Mouse (Mus musculus): Measurements from ENCODE around the gene A4galt. TPM values are rescaled to one million over a fixed set of nuclear protein-coding genes. Genes with fewer than 3 reads are reported as not detected.

The A4galt gene
- total RNA-seq, 1 experiment from 2014 or later, result not detected

GRCm38 (mm10) chr15:83227559-83227958 lies 24.0 kb downstream of the A4galt start:
- ATAC-seq (replicated peaks; ENCODE audit: low read depth, poor library complexity, severe bottlenecking), result no peak

DNA sequence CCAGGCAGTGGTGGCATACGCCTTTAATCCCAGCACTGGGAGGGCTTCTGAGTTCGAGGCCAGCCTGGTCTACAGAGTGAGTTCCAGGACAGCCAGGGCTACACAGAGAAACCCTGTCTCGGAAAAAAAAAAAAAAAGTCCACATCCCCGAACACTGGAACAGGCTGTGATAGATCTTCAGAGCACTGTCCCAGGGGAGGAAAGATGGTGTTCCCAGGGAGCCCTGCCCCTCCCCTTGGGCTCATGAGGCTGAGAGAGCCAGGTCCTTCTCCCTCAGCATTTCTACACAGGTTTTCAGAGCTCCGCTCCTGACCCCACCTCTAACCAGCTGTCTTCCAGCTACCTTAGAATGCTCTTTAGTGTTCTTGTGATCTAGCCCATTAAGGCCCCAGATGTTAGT lies 24.7 kb downstream of the A4galt start:
- ATAC-seq (replicated peaks; ENCODE audit: low read depth, poor library complexity, severe bottlenecking), result no peak

DNA sequence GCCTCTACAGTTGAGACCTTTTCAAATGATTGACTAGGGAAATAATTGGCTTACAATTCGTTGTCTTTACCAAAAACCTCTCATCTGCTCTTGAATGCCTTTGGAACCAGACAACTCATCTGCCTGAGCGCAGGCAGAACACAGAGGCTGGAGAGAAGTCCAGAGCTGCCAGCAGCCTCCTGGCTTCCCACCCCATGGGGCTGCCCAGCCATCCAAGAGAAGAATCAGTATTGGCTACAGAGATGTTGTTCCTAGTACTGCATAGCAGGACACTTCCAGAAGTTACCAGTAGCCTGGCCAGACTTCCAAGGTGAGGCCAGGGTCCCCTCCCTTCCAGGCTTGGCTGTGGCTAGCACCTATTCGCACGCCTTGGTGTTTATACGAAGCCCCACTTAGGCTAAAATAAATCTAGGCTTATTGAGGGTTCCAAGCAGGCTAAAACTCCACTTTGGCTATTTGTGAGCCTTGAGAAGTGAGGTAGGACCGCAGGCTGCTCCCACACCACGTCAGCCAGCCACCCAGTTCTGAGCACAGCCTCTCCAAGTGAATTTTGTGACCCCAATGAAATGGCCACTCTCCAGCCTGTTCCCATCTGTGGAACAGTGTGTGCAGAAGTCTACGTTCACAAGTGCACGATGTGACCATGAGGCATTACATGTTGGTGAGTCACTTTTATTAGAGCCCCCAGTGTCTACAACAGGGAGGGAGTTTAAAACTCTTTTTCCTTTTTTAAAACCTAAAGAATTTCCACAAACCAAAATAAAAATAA lies 25.3 kb downstream of the A4galt start:
- ATAC-seq (replicated peaks; ENCODE audit: low read depth, poor library complexity, severe bottlenecking), result no peak

- ATAC-seq (replicated peaks; ENCODE audit: low read depth, poor library complexity, severe bottlenecking), result peak; percentile 19; the same call in 1 of the 2 replicates
Observed at GRCm38 (mm10) chr15:83224136-83224766, 27.3 kb downstream of the A4galt start.

- peak; percentile 43; the same call in 1 of the 2 replicates for ATAC-seq (replicated peaks; ENCODE audit: low read depth, poor library complexity, severe bottlenecking)
Observed at GRCm38 (mm10) chr15:83223208-83223962, 28.2 kb downstream of the A4galt start.

DNA sequence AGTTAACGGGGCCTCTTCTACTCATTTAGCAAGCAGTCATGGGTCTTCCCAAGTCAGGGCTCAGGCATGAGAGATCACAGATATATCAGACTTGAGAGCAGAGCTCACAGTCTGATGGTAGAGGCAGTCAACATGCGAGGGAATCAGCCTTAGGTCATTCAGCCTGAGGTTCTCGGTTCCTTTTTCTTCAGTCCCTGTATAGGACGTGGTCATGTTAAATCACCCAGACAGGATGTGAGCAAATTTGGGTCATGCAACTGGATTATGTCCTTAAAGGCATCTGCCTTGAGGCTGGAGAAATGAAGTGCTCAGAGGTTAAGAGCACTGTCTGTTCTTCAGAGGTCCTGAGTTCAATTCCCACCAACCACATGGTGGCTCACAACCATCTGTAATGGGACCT lies 29.9 kb downstream of the A4galt start:
- ATAC-seq (replicated peaks; ENCODE audit: low read depth, poor library complexity, severe bottlenecking), result peak; percentile 72

DNA sequence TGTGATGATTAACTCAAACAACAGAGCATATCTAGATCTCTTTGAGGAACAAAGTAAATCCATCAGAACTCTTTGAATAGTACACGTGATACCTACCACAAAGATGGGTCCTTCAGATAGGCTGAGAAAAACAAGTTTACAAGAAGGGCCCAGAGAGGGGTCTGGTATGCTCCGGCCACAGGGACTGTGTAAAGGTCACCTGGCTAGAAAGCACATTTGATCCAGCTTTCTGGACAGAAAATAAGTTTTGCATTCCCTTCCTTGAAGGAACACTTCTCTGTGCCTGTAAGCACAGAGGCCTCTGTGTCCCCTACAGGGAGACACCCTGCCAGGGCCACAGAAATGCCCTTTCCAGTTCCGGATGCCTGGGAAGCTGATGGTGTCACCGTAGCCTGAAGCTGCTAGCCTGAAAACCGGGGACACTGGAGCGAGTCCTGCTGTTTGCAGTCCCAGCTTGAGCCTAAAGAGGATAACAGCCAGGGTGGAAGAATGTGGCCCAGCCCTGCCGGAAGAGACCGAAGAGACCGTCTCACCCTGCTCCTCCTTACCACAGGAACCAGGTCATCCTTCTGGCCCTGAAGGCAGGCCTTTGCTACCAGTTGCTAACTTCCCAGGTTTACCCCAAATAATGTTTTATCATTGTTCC lies 31.1 kb downstream of the A4galt start:
- ATAC-seq (replicated peaks; ENCODE audit: low read depth, poor library complexity, severe bottlenecking), result no peak

DNA sequence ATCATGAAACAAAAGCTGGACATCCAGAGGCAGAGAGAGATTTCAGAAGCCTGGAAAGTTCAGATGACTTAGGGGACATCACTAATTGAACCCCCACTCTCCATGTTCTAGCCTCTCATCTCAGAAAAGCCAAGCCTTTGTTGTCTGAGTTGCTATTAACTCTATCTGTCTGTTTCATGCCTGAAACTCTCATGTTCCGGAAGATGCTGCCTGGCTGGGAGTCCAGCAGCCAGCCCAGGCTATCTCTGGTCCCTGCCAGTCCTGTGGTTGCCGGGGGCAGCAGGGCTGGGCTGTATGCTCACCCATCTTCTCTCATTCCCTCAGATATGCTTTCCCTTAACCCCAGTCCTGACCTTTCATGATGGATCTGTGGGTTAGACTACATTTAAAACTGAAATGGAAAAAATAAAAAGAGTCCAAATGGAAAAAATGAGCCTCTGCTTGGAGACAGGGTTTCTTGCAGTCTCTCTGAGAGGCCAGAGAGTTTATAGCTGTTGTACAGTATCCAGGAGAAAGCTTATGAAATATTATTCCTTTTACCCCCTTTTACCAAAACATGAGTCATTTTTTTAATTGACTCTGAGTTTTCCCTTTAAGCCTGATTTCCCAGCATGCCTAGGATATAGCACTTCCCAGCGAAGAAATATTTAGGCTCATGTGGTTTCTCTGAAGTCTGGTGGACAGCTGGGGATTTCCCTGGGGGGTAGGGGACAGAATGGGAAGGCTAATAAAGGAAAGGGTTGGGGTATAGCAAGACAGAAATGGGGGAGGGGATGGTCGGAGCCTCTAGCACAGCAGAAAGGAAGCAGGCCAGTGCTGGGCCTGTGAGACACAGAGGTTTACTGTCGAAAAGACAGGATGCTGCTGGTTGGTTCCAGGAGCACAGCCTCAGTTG lies 36.0 kb downstream of the A4galt start:
- ATAC-seq (replicated peaks; ENCODE audit: low read depth, poor library complexity, severe bottlenecking), result no peak

DNA sequence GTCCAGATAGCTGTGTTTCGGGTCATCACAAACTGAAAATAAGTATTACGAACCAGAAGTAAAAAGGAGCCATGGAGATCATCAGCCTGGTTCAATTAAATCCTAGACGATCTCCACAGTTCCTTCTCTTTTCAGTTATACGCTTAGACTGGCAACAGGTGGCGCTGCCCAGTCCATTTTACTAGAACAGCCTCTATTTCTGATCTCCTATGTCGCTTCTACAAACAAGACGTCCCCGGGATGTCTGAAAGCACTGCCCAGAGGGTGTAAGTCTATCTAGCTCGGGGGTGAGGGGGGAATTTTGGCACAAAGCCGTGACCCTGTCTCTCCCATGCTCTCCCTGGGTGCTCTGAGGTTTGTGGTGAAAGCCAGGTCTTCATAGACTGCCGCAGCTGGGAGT lies 41.3 kb downstream of the A4galt start:
- ATAC-seq (replicated peaks; ENCODE audit: low read depth, poor library complexity, severe bottlenecking), result peak; percentile 73

- ATAC-seq (replicated peaks; ENCODE audit: low read depth, poor library complexity, severe bottlenecking), result no peak
Observed at GRCm38 (mm10) chr15:83209719-83210118, 41.9 kb downstream of the A4galt start.

- no peak for ATAC-seq (replicated peaks; ENCODE audit: low read depth, poor library complexity, severe bottlenecking)
Observed at GRCm38 (mm10) chr15:83209092-83209695, 42.4 kb downstream of the A4galt start.

DNA sequence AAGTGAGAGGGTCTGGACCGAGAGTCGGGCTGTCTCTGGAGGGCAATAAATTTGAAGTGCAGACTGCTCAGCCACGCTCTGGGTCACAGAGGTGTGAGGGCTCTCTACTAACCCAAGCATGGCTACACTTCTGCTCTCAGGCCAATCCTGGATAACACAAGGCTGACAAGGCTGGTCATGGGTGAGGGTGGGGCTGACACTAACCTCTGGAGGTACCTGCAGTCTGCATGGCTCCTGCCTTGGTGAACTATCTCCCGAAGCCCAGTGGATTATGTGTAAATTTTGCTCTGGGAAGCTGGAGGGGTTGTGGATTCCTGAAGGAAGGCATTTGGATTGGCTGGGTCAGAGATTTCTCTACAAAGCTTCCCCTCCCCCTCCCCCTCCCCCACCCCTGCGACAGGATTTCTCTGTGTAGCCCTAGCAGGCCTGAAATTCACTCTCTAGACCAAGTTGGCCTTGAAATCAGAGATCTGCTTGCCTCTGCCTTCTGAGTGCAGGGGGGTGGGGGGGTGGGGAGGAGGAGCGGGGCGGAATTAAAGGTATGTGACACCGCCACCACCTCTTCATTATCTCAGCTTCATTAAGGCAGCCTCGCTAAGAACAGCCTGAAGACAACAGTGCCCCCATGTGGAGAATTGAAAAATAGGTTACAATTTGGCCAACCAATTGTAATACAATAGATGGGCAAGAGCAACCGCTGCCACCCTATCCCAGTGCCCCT lies 46.7 kb downstream of the A4galt start:
- peak; percentile 78 for ATAC-seq (replicated peaks; ENCODE audit: low read depth, poor library complexity, severe bottlenecking)

GRCm38 (mm10) chr15:83202412-83202811 lies 49.2 kb downstream of the A4galt start:
- no peak for ATAC-seq (replicated peaks; ENCODE audit: low read depth, poor library complexity, severe bottlenecking)

DNA sequence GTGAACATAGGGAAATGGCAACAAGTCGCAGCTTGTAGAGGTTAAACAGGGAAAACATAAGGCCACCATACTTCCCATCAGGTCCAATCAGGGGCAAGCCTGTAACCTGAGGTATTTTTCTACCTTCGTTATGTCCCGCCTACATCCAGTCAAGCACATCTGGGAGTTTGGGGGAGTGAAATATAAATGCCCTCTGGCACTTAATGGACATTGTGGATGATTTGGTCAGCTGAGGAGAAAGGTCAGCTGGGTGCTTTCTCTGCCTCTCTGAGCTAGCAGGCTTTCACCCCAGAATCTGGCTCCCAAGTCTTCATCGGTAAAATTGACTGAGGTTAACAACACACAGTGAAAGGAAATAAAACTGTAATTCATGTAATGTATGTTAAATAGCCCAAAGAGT lies 58.2 kb downstream of the A4galt start:
- no peak for ATAC-seq (replicated peaks; ENCODE audit: low read depth, poor library complexity, severe bottlenecking)

GRCm38 (mm10) chr15:83182351-83182750 lies 69.2 kb downstream of the A4galt start:
- ATAC-seq (replicated peaks; ENCODE audit: low read depth, poor library complexity, severe bottlenecking), result no peak

GRCm38 (mm10) chr15:83181800-83182330 lies 69.7 kb downstream of the A4galt start:
- ATAC-seq (replicated peaks; ENCODE audit: low read depth, poor library complexity, severe bottlenecking), result no peak

DNA sequence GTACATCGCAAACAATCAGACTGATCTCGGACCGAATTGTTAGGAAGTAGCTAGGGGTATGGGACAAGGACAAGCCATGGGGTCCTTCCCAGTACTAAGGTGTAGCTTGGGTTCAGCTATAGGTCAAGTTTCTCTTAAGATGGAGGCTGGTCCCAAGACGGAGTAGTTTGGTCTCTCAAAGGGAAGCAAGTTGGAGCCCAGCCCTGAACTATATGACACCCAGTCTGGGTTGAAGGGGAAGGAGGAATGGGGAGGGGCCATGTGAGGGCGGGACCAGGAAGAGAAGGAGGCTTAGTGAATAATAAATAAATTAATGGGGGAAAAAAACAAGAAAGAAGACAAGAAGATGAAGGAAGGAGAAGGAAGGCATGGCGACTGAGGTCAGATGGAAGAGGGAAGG lies 71.6 kb downstream of the A4galt start:
- no peak for ATAC-seq (replicated peaks; ENCODE audit: low read depth, poor library complexity, severe bottlenecking)
